Mouse (Mus musculus) gastrocnemius, postnatal 14 days (tissue): Measurements from ENCODE around the gene 4430402I18Rik. TPM values are rescaled to one million over a fixed set of nuclear protein-coding genes. Genes with fewer than 3 reads are reported as not detected.

Experiments
- DNase-seq: peaks from one replicate; pipeline ENCODE4 v3.0.0; 2021; ENCODE audit warnings: mixed read lengths
- intact Hi-C: fragments of 180-260 bp; cut with DNase I; formaldehyde crosslinking; loops from one replicate; pipeline ENCODE4 v1.15.1; 2025; ENCODE audit warnings: low total_unique reads
- total RNA-seq, 2 experiments: library from RNA; stranded (reverse); gene quantifications; 2 replicates each; pipeline ENCODE4 v1.2.3; 2021

Gene 4430402I18Rik
- total RNA-seq, 2 experiments from 2014 or later = 1.2 TPM; not detected in 1

DNA sequence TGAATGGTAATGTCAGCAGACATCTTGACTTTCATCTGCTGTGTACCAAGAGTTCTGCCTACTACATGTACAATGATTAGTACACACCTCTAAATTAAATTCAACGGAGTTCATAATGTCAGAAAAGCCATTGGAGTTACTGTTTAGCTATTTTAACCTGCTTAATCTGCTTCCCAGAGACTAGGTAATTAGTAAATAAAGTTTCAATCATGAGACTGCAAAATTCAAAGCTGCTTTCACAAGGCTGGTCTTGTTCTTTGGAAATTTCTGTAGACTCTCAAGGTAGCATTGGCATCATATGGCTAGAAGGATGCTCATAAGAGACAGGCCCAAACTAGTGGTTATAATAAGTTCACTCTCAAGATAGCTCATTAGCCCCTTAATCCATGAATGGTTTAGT lies 112.8 kb downstream of the 4430402I18Rik start:
- intact Hi-C loops = no loop called here
- no peak for DNase-seq

DNA sequence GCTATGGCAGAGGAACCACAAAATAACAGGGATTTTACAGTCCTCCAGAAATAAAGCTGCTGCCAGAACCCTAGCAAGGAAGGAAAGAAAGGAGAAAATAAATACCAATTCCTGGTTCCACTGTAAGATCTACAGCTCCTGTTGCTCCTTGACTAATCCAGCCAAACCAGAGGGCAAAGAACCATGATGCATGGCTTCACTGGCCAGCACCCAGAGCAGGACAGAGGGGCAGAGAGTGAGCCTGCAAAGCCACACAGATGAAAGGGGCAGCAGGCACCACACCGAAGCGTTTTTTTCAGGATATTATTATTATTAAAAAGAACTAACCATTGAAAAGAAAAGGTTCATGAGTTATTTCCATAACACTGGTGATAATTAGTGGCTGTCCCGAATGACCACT lies 115.6 kb downstream of the 4430402I18Rik start:
- intact Hi-C loops = no loop called here
- DNase-seq = no peak

DNA sequence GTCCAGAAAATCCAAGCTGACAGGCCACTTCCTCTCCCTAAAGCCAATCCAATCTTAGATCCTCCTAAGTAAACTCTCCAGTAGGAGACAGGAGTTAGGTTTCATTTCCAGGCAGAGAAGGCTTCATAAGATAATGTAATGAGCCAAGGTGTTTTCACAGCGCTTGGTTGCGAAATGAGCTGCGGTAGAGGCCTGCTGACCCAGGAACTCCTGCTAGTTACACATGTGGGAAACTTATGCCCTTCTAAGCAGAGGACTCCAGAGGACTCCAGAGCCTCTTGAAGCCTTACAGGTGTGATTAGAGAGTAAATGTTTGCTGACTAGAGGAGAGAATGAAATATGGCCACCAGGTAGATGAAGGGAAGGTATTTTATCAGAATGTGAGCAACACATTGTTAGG lies 117.1 kb downstream of the 4430402I18Rik start:
- DNase-seq = no peak
- intact Hi-C loops = no loop called here

DNA sequence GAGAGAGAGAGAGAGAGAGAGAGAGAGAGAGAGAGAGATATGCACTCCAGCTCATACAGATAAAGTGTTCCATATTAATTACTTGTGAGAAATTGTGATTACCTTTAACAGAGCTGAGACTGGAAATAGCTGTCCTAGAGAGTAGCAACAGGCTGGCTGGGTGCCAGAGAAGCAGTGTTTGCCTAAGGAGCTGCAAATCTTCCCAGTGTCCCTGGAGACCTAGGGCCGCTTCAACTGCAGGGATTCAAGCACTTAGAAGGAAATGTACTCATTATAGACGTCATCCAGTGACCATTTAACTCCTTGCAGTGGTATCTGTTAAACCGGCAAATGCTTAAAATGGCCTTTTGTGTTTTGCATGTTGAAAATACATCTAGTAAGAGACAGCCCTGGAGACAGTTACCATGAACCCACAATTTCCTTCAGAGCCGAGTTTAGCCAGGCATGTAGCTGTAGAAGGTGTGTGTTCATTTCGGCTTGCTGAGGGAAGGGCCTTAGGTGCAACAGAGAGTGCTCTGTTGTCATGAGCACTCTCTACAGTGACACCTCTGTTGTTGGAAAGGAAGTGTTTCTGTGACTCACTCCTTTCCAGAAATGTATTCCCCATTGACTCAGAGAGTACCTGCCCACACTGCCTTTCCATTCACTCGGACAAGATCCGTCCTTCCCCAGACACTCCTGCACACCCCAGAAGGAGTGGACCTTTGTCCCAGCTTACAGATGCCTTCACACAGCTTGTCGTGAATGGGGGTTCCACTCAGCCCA lies 122.5 kb downstream of the 4430402I18Rik start:
- peak; percentile 28 for DNase-seq
- intact Hi-C loops = no loop called here

Other genes starting within 250 kb of the 4430402I18Rik start
- gene Slc1a1, start 132.8 kb downstream of the 4430402I18Rik start, total RNA-seq = 1 to 10 TPM; 1.4 to 1.5 TPM
- 1 to 10 TPM; 2.9 to 3.1 TPM for gene Plpp6, start 3.8 kb downstream of the 4430402I18Rik start, total RNA-seq
- gene Cdc37l1, start 22.6 kb upstream of the 4430402I18Rik start, total RNA-seq = 10 to 100 TPM; 26.6 to 33.8 TPM
- 10 to 100 TPM; 54.4 to 54.5 TPM for gene Ak3, start 80.2 kb upstream of the 4430402I18Rik start, total RNA-seq
- gene Rcl1, start 133.6 kb upstream of the 4430402I18Rik start, total RNA-seq = 10 to 100 TPM; 11.2 to 12.9 TPM